Mouse (Mus musculus) olfactory bulb, adult 2 months (tissue): Measurements from ENCODE around the gene Dera.

ENCODE experiments used
- CTCF ChIP-seq: fragments of 200-500 bp; IDR thresholded peaks from 2 replicates; pipeline ENCODE4 v1.5.1; 2012; ENCODE audit warnings: low read depth, mild to moderate bottlenecking, low read length, moderate library complexity; ENCODE audit not compliant: insufficient read depth
- POLR2A ChIP-seq: fragments of 200-500 bp; IDR thresholded peaks from 2 replicates; pipeline ENCODE4 v1.6.1; 2012; ENCODE audit warnings: mild to moderate bottlenecking, low read depth, low read length, moderate library complexity; ENCODE audit not compliant: insufficient read depth

- no peak for TF ChIP-seq POLR2A
- TF ChIP-seq CTCF: no peak
Observed at GRCm38 (mm10) chr6:137870667-137871066, 116.3 kb downstream of the Dera start.
